Mouse (Mus musculus): ENCODE data around the gene Megf11.

GRCm38 (mm10) chr9:64602895-64603294 is 217.5 kb downstream of the Megf11 start:
- TF ChIP-seq POLR2A (IDR thresholded peaks at IDR 0.05; ENCODE audit: insufficient read length, low read depth): no peak
- no peak for TF ChIP-seq CEBPB (IDR thresholded peaks at IDR 0.05; ENCODE audit: insufficient read depth, poor library complexity, severe bottlenecking)
- no peak for TF ChIP-seq POLR2AphosphoS2 (IDR thresholded peaks at IDR 0.05; ENCODE audit: insufficient read length, low read depth)
- no peak for TF ChIP-seq TCF3 (IDR thresholded peaks at IDR 0.05; ENCODE audit: insufficient read length, low read depth)
- no peak for TF ChIP-seq MAX (IDR thresholded peaks at IDR 0.05; ENCODE audit: low read depth)
- TF ChIP-seq USF1 (IDR thresholded peaks at IDR 0.05; ENCODE audit: low read depth): no peak
- no peak for TF ChIP-seq SRF (IDR thresholded peaks at IDR 0.05; ENCODE audit: control insufficient read depth, insufficient read length, low read depth)
- TF ChIP-seq TCF12 (IDR thresholded peaks at IDR 0.05; ENCODE audit: insufficient read depth, poor library complexity, severe bottlenecking): no peak
- TF ChIP-seq MYOG (IDR thresholded peaks at IDR 0.05; ENCODE audit: control insufficient read depth in 1 of 3, insufficient read depth in 1 of 3, insufficient read length in 2 of 3, low read depth in 2 of 3): no peak
- no peak for TF ChIP-seq E2F4 (IDR thresholded peaks at IDR 0.05; ENCODE audit: insufficient read depth)
- no peak for TF ChIP-seq REST (IDR thresholded peaks at IDR 0.05; ENCODE audit: insufficient read depth, insufficient read length)
- no peak for TF ChIP-seq MYOD1 (IDR thresholded peaks at IDR 0.05; ENCODE audit: control insufficient read depth in 1 of 3, insufficient read length in 2 of 3, low read depth in 2 of 3)

Data from myocyte (in vitro differentiated cells).